Comparison of ENCODE assay signal across 23 mouse cellular contexts in genomic region chr4:57283189-57283588, GRCm38 (mm10). TPM values are rescaled to one million over a fixed set of nuclear protein-coding genes. Genes with fewer than 3 reads are reported as not detected.
DNase-seq lines count a peak whose midpoint lies in the region; ATAC-seq and TF ChIP-seq lines count a peak whose summit lies in the region.
"Had no signal": no experiment of that assay in that cellular context is flagged by ENCODE, and none has a peak within 500 bp of the region (broad histone marks: within the 10 kb centered on the region; RNA-seq: fewer than 3 reads in every experiment).

No protein-coding gene starts in this region.

- no peak for ATAC-seq in kidney, embryonic 16.5 days (ENCODE audit: low FRiP score, low TSS enrichment)
- no peak for ATAC-seq in liver, embryonic 11.5 days (replicated peaks; ENCODE audit: low FRiP score)
- ATAC-seq: forebrain, embryonic 15.5 days; midbrain, embryonic 13.5 days had no signal

- no peaks in the 10 kb centered on the region for H3K36me3 ChIP-seq in kidney, adult 2 months (ENCODE audit: control insufficient read depth, insufficient read depth, low read length)
- no peaks in the 10 kb centered on the region for H3K36me3 ChIP-seq in kidney, embryonic 16.5 days (ENCODE audit: insufficient read depth, low read length)
- no peaks in the 10 kb centered on the region for H3K36me3 ChIP-seq in liver, adult 2 months (ENCODE audit: control insufficient read depth, insufficient read depth, low read length)
- H3K36me3 ChIP-seq in liver, embryonic 11.5 days (ENCODE audit: control insufficient read depth, insufficient read depth, low read length): no peaks in the 10 kb centered on the region
- H3K36me3 ChIP-seq: embryonic facial prominence, embryonic 15.5 days; forebrain, embryonic 15.5 days; heart, embryonic 15.5 days; hindbrain, embryonic 13.5 days; limb, embryonic 13.5 days; midbrain, embryonic 13.5 days; stomach, embryonic 15.5 days had no signal

- H3K27ac ChIP-seq in kidney, adult 2 months (ENCODE audit: insufficient read depth, low read depth, low read length): peak overlapping the region; percentile 16; the same call in 1 of the 2 replicates
- no peak overlapping the region for H3K27ac ChIP-seq in kidney, embryonic 16.5 days (ENCODE audit: low read length)
- peak overlapping the region; percentile 73 for H3K27ac ChIP-seq in liver, adult 2 months (replicated peaks; ENCODE audit: insufficient read depth, low read depth, low read length)
- H3K27ac ChIP-seq in liver, embryonic 11.5 days (ENCODE audit: low read depth, low read length): no peak overlapping the region
- H3K27ac ChIP-seq: embryonic facial prominence, embryonic 15.5 days; forebrain, embryonic 15.5 days; heart, embryonic 15.5 days; hindbrain, embryonic 13.5 days; limb, embryonic 13.5 days; liver, embryonic 14.5 days; midbrain, embryonic 13.5 days had no signal

- peaks cover 23% of the 10 kb centered on the region for H3K4me1 ChIP-seq in kidney, adult 2 months (ENCODE audit: control insufficient read depth, insufficient read depth, low read length)
- H3K4me1 ChIP-seq in kidney, embryonic 16.5 days (ENCODE audit: insufficient read depth, low read length): peaks cover 23% of the 10 kb centered on the region
- peaks cover 40% of the 10 kb centered on the region for H3K4me1 ChIP-seq in liver, adult 2 months (ENCODE audit: control insufficient read depth, insufficient read depth, low read length)
- H3K4me1 ChIP-seq in liver, embryonic 11.5 days (replicated peaks; ENCODE audit: control insufficient read depth, insufficient read depth, low read length): no peaks in the 10 kb centered on the region
- H3K4me1 ChIP-seq: forebrain, embryonic 15.5 days; midbrain, embryonic 13.5 days had no signal

- no peak for TF ChIP-seq POLR2A in kidney, adult 2 months (IDR thresholded peaks at IDR 0.05; ENCODE audit: low read depth, low read length)
- no peak for TF ChIP-seq POLR2A in liver, adult 2 months (IDR thresholded peaks at IDR 0.05; ENCODE audit: extremely low read depth, insufficient read depth, low read length)

- WGBS in kidney, adult 2 months: 63% methylated on average over 3 of the region's 3 CpGs
- 78% methylated on average over 3 of the region's 3 CpGs for WGBS in kidney, embryonic 16.5 days
- 60% methylated on average over 3 of the region's 3 CpGs for WGBS in liver, adult 2 months
- WGBS in liver, embryonic 11.5 days: 79% methylated on average over 3 of the region's 3 CpGs

- H3K79me2 ChIP-seq in liver, adult 2 months (ENCODE audit: control insufficient read depth, insufficient read depth, low read length): peaks cover 6% of the 10 kb centered on the region; the same call in 1 of the 2 replicates

- no peaks in the 10 kb centered on the region for H3K27me3 ChIP-seq in kidney, adult 2 months (replicated peaks; ENCODE audit: control insufficient read depth, insufficient read depth, low read length)
- H3K27me3 ChIP-seq in kidney, embryonic 16.5 days (ENCODE audit: insufficient read depth, low read length): no peaks in the 10 kb centered on the region
- no peaks in the 10 kb centered on the region for H3K27me3 ChIP-seq in liver, adult 2 months (ENCODE audit: control insufficient read depth, insufficient read depth, low read length)
- no peaks in the 10 kb centered on the region for H3K27me3 ChIP-seq in liver, embryonic 11.5 days (replicated peaks; ENCODE audit: control insufficient read depth, insufficient read depth, low read length)
- H3K27me3 ChIP-seq: embryonic facial prominence, embryonic 15.5 days; forebrain, embryonic 15.5 days; heart, embryonic 15.5 days; hindbrain, embryonic 13.5 days; limb, embryonic 13.5 days; midbrain, embryonic 13.5 days; stomach, embryonic 15.5 days had no signal

- H3K9ac ChIP-seq in kidney, embryonic 16.5 days (replicated peaks; ENCODE audit: low read length): no peak overlapping the region
- no peak overlapping the region for H3K9ac ChIP-seq in liver, adult 2 months (ENCODE audit: low read depth, low read length)
- no peak overlapping the region for H3K9ac ChIP-seq in liver, embryonic 11.5 days (ENCODE audit: low read depth, low read length)
- H3K9ac ChIP-seq: embryonic facial prominence, embryonic 15.5 days; forebrain, embryonic 15.5 days; heart, embryonic 15.5 days; hindbrain, embryonic 13.5 days; limb, embryonic 13.5 days; liver, embryonic 14.5 days; lung, embryonic 14.5 days; midbrain, embryonic 13.5 days; stomach, embryonic 15.5 days had no signal

- no peak for TF ChIP-seq CTCF in kidney, adult 2 months (conservative IDR thresholded peaks at IDR 0.05; ENCODE audit: insufficient read depth, insufficient read length, low read depth, low read length)
- TF ChIP-seq CTCF in liver, adult 2 months (IDR thresholded peaks at IDR 0.05; ENCODE audit: low read depth, low read length): no peak

- no peak overlapping the region for H3K4me3 ChIP-seq in kidney, adult 2 months (ENCODE audit: insufficient read depth, low read depth, low read length)
- no peak overlapping the region for H3K4me3 ChIP-seq in kidney, embryonic 16.5 days (ENCODE audit: low read length)
- H3K4me3 ChIP-seq in liver, adult 2 months (ENCODE audit: insufficient read depth, low read depth, low read length): no peak overlapping the region
- H3K4me3 ChIP-seq in liver, embryonic 11.5 days (ENCODE audit: low read depth, low read length): no peak overlapping the region
- H3K4me3 ChIP-seq: embryonic facial prominence, embryonic 15.5 days; forebrain, embryonic 15.5 days; heart, embryonic 15.5 days; hindbrain, embryonic 13.5 days; limb, embryonic 13.5 days; midbrain, embryonic 13.5 days; stomach, embryonic 15.5 days had no signal

- no peaks in the 10 kb centered on the region for H3K9me3 ChIP-seq in kidney, embryonic 16.5 days (ENCODE audit: low read length)
- H3K9me3 ChIP-seq in liver, embryonic 11.5 days (ENCODE audit: control insufficient read depth, low read length): no peaks in the 10 kb centered on the region
- H3K9me3 ChIP-seq: embryonic facial prominence, embryonic 15.5 days; forebrain, embryonic 15.5 days; heart, embryonic 15.5 days; hindbrain, embryonic 13.5 days; limb, embryonic 13.5 days; midbrain, embryonic 13.5 days; stomach, embryonic 15.5 days had no signal

- peak; percentile 63 for DNase-seq in kidney, adult 2 months
- DNase-seq in liver, adult 2 months (ENCODE audit: extremely low read depth, low read depth, low spot score): peak; percentile 57
- no peak for DNase-seq in liver, embryonic 11.5 days (ENCODE audit: low spot score)
- peak; percentile 47 for DNase-seq in R1 (ENCODE audit: low read depth, low spot score)
- peak; percentile 45 to 74 for DNase-seq in kidney, postnatal 25 days
- DNase-seq in spleen, postnatal 36 days (ENCODE audit: low spot score in 2 of 2): no peak
- no peak for DNase-seq in urinary bladder, adult 2 months (ENCODE audit: low spot score)
- DNase-seq: adrenal gland, postnatal 36 days; cerebellum, adult 9-11 months; heart, postnatal 36 days; layer of hippocampus, postnatal 36 days; lung, embryonic 14.5 days; thymus, adult 2 months; thymus, postnatal 4 days had no signal

- no peak overlapping the region for H3K4me2 ChIP-seq in kidney, embryonic 16.5 days (replicated peaks; ENCODE audit: low read depth, low read length)
- H3K4me2 ChIP-seq in liver, embryonic 11.5 days: no peak overlapping the region
- H3K4me2 ChIP-seq: embryonic facial prominence, embryonic 15.5 days; forebrain, embryonic 15.5 days; heart, embryonic 15.5 days; hindbrain, embryonic 13.5 days; limb, embryonic 13.5 days; lung, embryonic 14.5 days; midbrain, embryonic 13.5 days; stomach, embryonic 15.5 days had no signal

RNA-seq across cellular contexts. Expression of gene Ptpn3, which starts 18.4 kb away (rescaled TPM):
- 17.7 and 18.1 TPM in 2 replicates for polyA plus RNA-seq in kidney, adult 2 months (2012; rRNA removed)
- 9.0 and 9.3 TPM in 2 replicates for polyA plus RNA-seq in kidney, embryonic 16.5 days (2015; fragmentation: Nextera tagmentation; extraction: Ambion mirVana)
- 18.4 and 27.8 TPM in 2 replicates for total RNA-seq in liver, adult 2 months (2014; rRNA removed)
- polyA plus RNA-seq in liver, adult 2 months (2012; rRNA removed): 11.8 and 12.7 TPM in 2 replicates
- 0.68 and 0.89 TPM in 2 replicates for polyA plus RNA-seq in liver, embryonic 11.5 days (2014; fragmentation: Nextera tagmentation; extraction: Ambion mirVana)
- 22.1 and 23.5 TPM in 2 replicates for polyA plus RNA-seq in urinary bladder, adult 2 months (2012; rRNA removed)

Comparison
In these comparisons a context has a peak if more than half of its experiments do, and no peak if none do; other contexts are left out.
1. DNase-seq: peak in kidney, adult 2 months (single experiment), liver, adult 2 months (single experiment), R1 (single experiment) and kidney, postnatal 25 days (2 of 2); none in liver, embryonic 11.5 days (single experiment), spleen, postnatal 36 days (0 of 2) and urinary bladder, adult 2 months (single experiment).
2. H3K27ac ChIP-seq: peak in kidney, adult 2 months (single experiment) and liver, adult 2 months (single experiment); none in kidney, embryonic 16.5 days (single experiment) and liver, embryonic 11.5 days (single experiment).